Mouse (Mus musculus) MEL (cell line): ENCODE results near the gene Ror1.

Experiments
- E2F4 ChIP-seq: IDR thresholded peaks from 2 replicates; pipeline ENCODE4 v1.6.1; 2011; ENCODE audit warnings: low read depth, low read length, improper control_type of control experiment, borderline replicate concordance
- MYB ChIP-seq: IDR thresholded peaks from 2 replicates; pipeline ENCODE4 v1.6.1; 2011; ENCODE audit warnings: mild to moderate bottlenecking, low read depth, low read length, improper control_type of control experiment
- POLR2A ChIP-seq, 2 experiments: IDR thresholded peaks; 2 replicates each; pipeline ENCODE4 v1.6.1; 2011 to 2012; ENCODE audit warnings: low read length in 2 of 2, mild to moderate bottlenecking in 2 of 2, control low read depth in 1 of 2, improper control_type of control experiment in 1 of 2, low read depth in 1 of 2, moderate library complexity in 1 of 2; ENCODE audit not compliant: control insufficient read depth in 1 of 2, insufficient read depth in 1 of 2, poor library complexity in 1 of 2
- POLR2AphosphoS5 ChIP-seq: IDR thresholded peaks from 2 replicates; pipeline ENCODE4 v1.6.1; 2012; ENCODE audit warnings: low read depth, borderline replicate concordance, mild to moderate bottlenecking, inconsistent platforms, low read length, moderate library complexity, mixed read lengths

GRCm38 (mm10) chr4:100335168-100335567 is 239.6 kb downstream of the Ror1 start:
- TF ChIP-seq E2F4 (no peak), POLR2AphosphoS5 (no peak), MYB (no peak), POLR2A (IDR thresholded peaks at IDR 0.05; ENCODE audit: control insufficient read depth in 1 of 2, insufficient read depth in 1 of 2, low read depth in 1 of 2, low read length in 2 of 2, poor library complexity in 1 of 2) (no peak)
